Mouse (Mus musculus) inflammation-experienced regulatory T-cells, adult 6 months (primary cell): ENCODE data around the gene Tmod4. TPM values are rescaled to one million over a fixed set of nuclear protein-coding genes. Genes with fewer than 3 reads are reported as not detected.
"Not testable (repeated sequence)": the region's sequence is repeated elsewhere in the genome, so short reads cannot be mapped to it uniquely, and the experiment has no call there.

ENCODE experiments used
- ATAC-seq: one replicate; pipeline ENCODE4 v1.8.0; 2017
- polyA plus RNA-seq, 3 experiments: library from polyadenylated mRNA; unstranded; fragments of 100-300 nt; shearing (Covaris generic); gene quantifications; one replicate each; pipeline ENCODE4 v1.2.1; 2017

The Tmod4 gene
- polyA plus RNA-seq: 1 to 10 TPM; 1.8 to 2.5 (median 2.1) TPM

DNA sequence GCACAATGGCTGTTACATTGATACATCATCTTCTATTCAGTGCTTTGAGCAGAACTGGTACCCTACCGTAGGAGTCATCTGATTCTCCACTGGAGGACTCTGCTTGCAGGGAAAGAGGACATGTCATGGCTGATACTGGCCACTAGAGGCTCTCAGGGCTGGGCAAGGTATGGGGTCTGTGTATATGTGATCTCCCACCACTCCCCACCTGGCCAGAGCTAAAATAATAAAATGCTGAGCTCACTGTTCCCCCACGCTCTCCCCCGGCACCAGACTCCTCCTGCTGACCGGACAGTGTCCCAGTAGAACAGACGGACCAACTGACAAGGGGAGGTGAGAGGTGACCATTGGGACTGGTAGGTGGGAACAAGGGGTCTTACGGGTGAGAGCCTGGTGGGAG, at the start of gene Tmod4:
TSS of gene Tmod4 (plus strand) at position 231 of the 400 bp plus-strand sequence.
- ATAC-seq: peak; percentile 61

DNA sequence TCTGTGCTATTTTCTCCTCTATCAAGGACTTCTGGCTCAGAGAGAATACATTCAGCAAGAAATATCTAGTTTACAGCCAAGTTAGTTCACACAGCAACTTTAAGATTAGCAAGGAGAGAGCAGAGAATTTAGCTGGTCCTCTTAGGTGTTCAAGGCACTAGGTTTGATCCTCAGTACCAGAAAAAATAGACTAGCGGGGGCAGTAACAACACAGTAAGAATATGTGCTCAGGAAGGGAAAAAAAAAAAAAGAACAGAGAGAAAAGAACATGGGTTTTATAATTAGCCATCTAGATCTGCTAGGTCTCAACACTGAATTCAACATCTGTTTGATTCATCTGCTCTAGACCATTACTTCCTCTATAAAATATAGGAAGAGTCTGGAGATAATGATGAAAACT, 36.2 kb upstream of the Tmod4 start:
- no peak for ATAC-seq

DNA sequence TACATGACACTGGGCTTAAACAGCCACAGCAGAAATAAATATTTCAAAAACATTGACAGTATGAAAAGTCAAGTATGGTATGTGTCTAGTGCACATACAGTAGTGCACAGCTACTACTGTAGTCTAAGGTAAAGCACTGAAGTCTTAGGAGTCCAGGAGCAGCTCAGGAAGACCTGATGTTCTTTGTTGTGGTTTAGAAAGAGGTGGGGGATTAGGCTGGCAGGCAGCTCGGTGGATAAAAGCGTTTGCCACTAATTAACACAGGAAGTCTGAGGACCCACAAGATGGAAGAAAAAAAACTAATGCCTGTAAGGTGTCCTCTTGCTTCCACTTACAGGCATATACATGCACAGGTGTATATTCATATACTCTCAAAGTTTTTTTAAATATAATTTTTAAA, 23.4 kb upstream of the Tmod4 start:
- peak; percentile 81 for ATAC-seq

- ATAC-seq: no peak
Measured at GRCm38 (mm10) chr3:95105121-95105520, 19.2 kb upstream of the Tmod4 start.

GRCm38 (mm10) chr3:95105586-95106337, 18.5 kb upstream of the Tmod4 start:
- no peak for ATAC-seq

- ATAC-seq: peak; percentile 83
Measured at GRCm38 (mm10) chr3:95106338-95107117, 17.7 kb upstream of the Tmod4 start, which contains the start of gene Pip5k1a. Pip5k1a (minus strand) TSS chr3:95106930.

DNA sequence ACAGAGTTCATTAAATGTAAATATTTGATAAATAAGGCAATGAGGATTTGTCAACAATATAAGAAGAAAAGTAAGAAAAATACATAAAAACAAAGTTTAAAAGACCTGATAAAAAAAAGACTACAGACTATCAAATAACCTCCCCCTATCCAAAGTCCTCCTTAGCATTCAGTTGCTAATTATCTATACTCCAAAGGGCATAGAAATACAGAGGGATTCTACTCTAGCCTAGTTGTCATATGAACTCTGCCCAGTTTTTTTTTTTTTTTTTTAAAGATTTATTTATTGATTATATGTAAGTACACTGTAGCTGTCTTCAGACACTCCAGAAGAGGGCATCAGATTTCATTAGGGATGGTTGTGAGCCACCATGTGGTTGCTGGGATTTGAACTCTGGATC, 17.0 kb upstream of the Tmod4 start:
- ATAC-seq: not testable (repeated sequence)

- ATAC-seq: no peak
Measured at GRCm38 (mm10) chr3:95107898-95108297, 16.4 kb upstream of the Tmod4 start.

- ATAC-seq: peak; percentile 81
Measured at GRCm38 (mm10) chr3:95110911-95111726, 13.2 kb upstream of the Tmod4 start, which contains the start of gene Vps72. Vps72 (plus strand) TSS chr3:95111022.

- ATAC-seq: no peak
Measured at GRCm38 (mm10) chr3:95112760-95113159, 11.5 kb upstream of the Tmod4 start.

GRCm38 (mm10) chr3:95117751-95118150, 6.5 kb upstream of the Tmod4 start:
- ATAC-seq: no peak

DNA sequence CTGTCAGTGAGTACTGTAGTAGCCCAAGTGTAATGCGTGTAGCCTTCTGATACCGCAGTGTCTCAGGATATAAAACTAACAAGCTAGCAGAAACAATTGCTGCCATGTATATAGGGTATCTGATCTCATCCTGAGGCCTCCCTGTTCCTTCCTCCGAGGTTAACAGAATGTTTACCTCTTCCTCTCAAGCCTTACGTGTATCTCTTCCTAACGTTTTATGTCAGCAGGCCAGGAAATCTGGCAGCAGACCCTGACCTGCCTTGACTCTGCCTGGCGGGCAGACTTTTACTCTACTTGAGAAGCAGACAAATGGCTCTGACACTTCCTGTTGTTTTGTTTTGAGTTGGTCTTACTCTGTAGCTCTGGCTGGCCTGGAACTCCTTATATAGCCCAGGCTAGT, 2.7 kb upstream of the Tmod4 start:
- ATAC-seq: no peak

DNA sequence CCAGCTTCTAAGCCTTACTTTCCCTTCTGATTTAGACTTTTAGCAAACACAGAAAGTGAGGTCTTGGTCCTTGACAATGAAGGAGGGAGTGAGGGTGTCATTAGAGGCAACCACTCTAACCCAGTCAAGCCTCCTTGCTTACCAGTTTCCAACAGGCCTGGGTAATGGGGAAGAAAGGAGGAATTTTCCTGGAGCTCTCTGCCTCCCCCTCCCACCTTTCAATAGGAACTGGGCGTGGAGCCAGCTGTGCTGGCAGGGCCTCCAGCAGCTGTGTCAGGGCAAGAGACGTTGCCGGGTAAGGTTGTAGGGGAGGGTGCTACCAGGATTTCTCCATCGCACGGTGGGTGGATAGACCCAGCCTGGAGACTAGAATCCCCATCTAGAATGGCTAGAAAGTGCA, 696 bp downstream of the Tmod4 start:
- no peak for ATAC-seq

- ATAC-seq: no peak
Measured at GRCm38 (mm10) chr3:95129226-95129651, 5.0 kb downstream of the Tmod4 start.

DNA sequence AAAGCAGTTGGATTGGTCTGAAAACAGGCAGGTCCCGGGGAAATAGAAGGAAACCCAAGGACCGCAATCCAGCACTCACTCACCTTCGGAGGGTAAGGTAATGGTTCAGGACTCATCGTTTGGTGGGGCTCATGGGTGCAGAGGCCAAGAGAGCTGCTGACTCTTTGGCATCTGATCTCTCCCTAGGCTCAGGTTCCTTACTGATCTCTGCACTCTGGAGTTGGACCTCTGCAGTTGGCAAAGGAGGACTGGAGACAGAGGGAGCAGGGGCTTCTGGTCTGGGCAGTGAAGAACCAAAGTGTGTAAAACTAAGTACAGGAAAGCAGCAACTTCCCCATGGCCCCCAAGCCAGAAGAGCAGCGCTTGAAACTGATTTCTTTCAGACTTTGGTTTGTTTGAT, 5.8 kb downstream of the Tmod4 start:
- no peak for ATAC-seq

DNA sequence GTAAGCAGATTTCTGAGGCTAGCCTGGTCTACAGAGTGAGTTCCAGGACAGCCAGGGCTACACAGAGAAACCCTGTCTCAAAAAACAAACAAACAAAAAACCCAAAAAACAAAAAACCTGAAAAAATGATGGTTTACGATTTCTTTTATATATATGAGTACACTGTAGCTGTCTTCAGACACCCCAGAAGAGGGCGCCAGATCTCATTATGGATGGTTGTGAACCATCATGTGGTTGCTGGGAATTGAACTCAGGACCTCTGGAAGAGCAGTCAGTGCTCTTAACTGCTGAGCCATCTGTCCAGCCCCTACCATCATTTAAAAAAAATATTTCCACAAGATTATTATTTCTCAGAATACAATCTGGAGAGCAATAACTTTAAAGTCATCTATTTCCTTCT, 8.1 kb downstream of the Tmod4 start:
- not testable (repeated sequence) for ATAC-seq

- no peak for ATAC-seq
Measured at GRCm38 (mm10) chr3:95133176-95133575, 8.9 kb downstream of the Tmod4 start.

- peak; percentile 81 for ATAC-seq
Measured at GRCm38 (mm10) chr3:95133680-95134101, 9.4 kb downstream of the Tmod4 start, which contains the start of the genes Scnm1 and Lysmd1. Scnm1 (minus strand) TSS chr3:95134011. Lysmd1 (plus strand) TSS chr3:95134088.

DNA sequence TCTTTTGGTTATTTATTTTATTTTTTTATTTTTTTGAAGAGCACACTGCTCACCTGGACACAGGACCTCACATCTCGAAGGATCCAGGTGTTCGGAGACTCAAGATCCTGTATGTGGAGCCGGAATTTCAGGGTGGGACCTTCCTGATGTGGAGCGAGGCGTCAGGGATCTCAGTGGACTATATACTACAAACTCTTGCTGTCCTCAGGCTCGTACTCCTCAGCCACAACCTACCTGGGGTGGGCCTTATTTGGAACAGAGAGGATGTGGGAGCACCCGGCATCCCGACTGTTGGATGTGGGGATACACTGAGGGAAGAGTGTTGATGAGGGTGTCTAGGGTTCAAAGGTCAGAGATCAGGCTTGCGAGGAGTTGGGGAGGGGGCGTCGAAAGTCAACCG, 9.9 kb downstream of the Tmod4 start:
- peak; percentile 1 for ATAC-seq

GRCm38 (mm10) chr3:95135023-95135422, 10.7 kb downstream of the Tmod4 start:
- no peak for ATAC-seq

DNA sequence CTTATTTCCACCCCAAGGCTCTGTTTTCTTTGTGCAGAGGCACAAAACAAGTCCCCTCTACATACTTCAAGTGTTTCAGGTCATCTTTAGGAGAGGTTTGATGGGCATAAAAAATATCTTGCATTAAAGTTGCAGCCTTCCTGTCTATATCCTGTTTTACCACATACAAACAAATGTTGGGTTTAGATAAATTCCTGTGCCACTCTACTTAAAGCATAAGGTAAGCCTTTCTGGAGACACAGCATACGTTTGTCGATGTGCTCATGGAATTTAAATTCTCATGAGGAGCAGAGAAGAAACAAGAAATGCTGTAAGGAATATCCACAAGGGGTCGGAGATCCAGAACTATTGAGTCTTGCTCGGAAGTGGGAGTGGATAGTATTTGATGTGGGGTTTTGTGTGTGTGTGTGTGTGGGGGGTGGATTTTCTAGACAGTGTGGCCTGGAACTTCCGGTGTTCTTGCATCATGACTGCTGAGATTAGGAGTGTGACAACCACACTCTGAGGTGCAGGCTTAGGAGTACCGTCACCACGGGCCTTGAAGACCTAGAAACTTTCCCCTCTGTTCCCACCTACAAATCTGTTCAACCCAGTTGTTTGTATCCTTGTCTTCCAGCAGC, 11.3 kb downstream of the Tmod4 start:
- ATAC-seq: peak; percentile 79

DNA sequence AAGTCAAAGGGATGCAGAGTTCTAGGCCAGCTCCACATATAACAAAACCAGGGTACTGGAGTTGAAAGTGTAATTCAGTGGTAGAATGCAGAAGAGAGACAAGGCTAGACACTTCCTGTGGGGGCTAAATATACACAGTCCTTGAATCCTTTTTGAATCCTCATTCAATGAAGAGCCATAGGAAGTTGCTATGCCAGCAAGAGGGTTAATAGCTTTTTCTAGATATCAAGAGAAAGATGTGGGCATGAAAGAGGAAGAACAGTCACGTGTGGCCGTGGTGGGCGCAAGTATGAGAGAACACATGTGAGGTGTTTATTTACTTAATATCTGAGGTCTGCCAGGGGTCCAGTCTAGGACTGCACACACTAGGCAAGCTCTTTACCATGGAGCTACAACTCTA, 12.1 kb downstream of the Tmod4 start:
- no peak for ATAC-seq
